Mouse (Mus musculus): ENCODE measurements at regions not wholly inside any gene's neighbourhood (a gene's known extent, or its start where the extent isn't known, plus 50 kb on each side); places are given as distances from the start of the nearest gene placed in this dataset.
A peak's percentile ranks its signal among the peaks of the same experiment; 100 is the strongest.

- H3K9me3 ChIP-seq: no peaks in the 10 kb centered on the region
- peaks cover 8% of the 10 kb centered on the region; the same call in 1 of the 2 replicates for H3K27me3 ChIP-seq (ENCODE audit: poor library complexity, severe bottlenecking)
- no peak overlapping the region for H3K27ac ChIP-seq
- H3K36me3 ChIP-seq (replicated peaks): no peaks in the 10 kb centered on the region
- 87% methylated on average over 3 of the region's 3 CpGs for WGBS
- DNase-seq (ENCODE audit: extremely low spot score, low spot score): no peak
- H3K4me1 ChIP-seq: peaks cover 26% of the 10 kb centered on the region
- no peak overlapping the region for H3K4me3 ChIP-seq
These were observed 179.2 kb upstream of the Gm5148 start for GRCm38 (mm10) chr3:37903482-37903881.

DNA sequence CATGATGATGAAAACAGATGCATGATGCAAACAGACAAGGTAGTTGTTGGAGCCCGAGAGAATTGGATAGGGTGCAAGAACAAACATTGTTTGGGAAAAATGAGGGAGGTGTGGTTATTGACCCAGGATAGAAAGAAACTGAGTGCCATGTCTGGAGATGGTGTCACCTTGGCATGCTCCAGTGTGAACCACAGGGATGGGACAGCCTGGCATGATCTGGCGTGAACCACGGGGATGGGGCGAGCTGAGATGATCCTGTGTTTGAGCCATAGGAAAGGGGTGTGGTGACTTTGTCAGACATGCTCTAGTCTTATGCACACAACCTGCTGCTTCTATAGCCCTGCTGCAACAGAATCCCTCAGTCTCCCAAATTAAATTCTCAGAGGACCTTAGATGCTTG is 178.7 kb upstream of the Gm5148 start:
- Histone ChIP-seq H3K4me3 (no peak overlapping the region), H3K27me3 (ENCODE audit: poor library complexity, severe bottlenecking) (peaks cover 8% of the 10 kb centered on the region; the same call in 1 of the 2 replicates), H3K27ac (no peak overlapping the region), H3K36me3 (replicated peaks) (no peaks in the 10 kb centered on the region), H3K4me1 (peaks cover 28% of the 10 kb centered on the region), H3K9me3 (no peaks in the 10 kb centered on the region)
- WGBS: 93% methylated on average over 4 of the region's 4 CpGs
- DNase-seq (ENCODE audit: extremely low spot score, low spot score): no peak

- peak overlapping the region; percentile 34 for H3K4me3 ChIP-seq
These were observed 173.1 kb upstream of the Gm5148 start for GRCm38 (mm10) chr3:37897392-37897791.

GRCm38 (mm10) chr3:37896821-37897311 is 172.6 kb upstream of the Gm5148 start:
- H3K4me3 ChIP-seq: peak overlapping the region; percentile 34
- peaks cover 16% of the 10 kb centered on the region; the same call in 1 of the 2 replicates for H3K9me3 ChIP-seq
- no peaks in the 10 kb centered on the region for H3K36me3 ChIP-seq (replicated peaks)
- under 1% methylated on average over 17 of the region's 17 CpGs for WGBS
- peaks cover 47% of the 10 kb centered on the region for H3K4me1 ChIP-seq
- peak; percentile 84 for DNase-seq (ENCODE audit: extremely low spot score, low spot score)
- H3K27ac ChIP-seq: peak overlapping the region; percentile 79
- peaks cover 15% of the 10 kb centered on the region; the same call in 1 of the 2 replicates for H3K27me3 ChIP-seq (ENCODE audit: poor library complexity, severe bottlenecking)

More at GRCm38 (mm10) chr3:37897392-37897791, 173.1 kb upstream of the Gm5148 start:
- WGBS: 23% methylated on average over 3 of the region's 3 CpGs
- Histone ChIP-seq H3K36me3 (replicated peaks) (no peaks in the 10 kb centered on the region), H3K9me3 (peaks cover 15% of the 10 kb centered on the region; the same call in 1 of the 2 replicates), H3K27ac (peak overlapping the region; percentile 79), H3K27me3 (ENCODE audit: poor library complexity, severe bottlenecking) (peaks cover 15% of the 10 kb centered on the region; the same call in 1 of the 2 replicates), H3K4me1 (peaks cover 47% of the 10 kb centered on the region)
- no peak for DNase-seq (ENCODE audit: extremely low spot score, low spot score)

DNA sequence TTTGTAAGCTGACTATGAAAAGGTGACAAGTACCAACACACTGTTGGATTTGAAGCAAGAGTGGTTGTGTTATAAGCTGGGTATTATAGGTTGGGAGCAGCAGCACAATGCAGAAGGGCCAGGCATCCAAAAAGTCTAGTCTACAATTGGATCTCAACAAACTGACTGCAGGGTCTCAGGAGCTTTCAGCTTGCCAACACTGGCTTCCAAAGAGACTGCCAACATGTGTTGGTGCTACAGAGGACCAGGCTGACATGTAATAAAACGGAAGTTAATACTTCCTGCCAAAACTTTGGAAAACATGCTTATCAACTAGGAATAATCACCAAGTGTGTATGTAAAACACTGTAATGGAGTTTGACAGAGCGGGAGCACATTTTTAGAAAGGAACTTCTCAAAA is 170.3 kb upstream of the Gm5148 start:
- no peak overlapping the region for H3K4me3 ChIP-seq
- 93% methylated on average over 2 of the region's 2 CpGs for WGBS
- H3K36me3 ChIP-seq (replicated peaks): no peaks in the 10 kb centered on the region
- peak overlapping the region; percentile 48 for H3K27ac ChIP-seq
- H3K4me1 ChIP-seq: peaks cover 47% of the 10 kb centered on the region
- peaks cover 16% of the 10 kb centered on the region; the same call in 1 of the 2 replicates for H3K9me3 ChIP-seq
- peaks cover 15% of the 10 kb centered on the region; the same call in 1 of the 2 replicates for H3K27me3 ChIP-seq (ENCODE audit: poor library complexity, severe bottlenecking)
- no peak for DNase-seq (ENCODE audit: extremely low spot score, low spot score)

GRCm38 (mm10) chr3:37890202-37890601 is 165.9 kb upstream of the Gm5148 start:
- no peak for DNase-seq (ENCODE audit: extremely low spot score, low spot score)
- peaks cover 16% of the 10 kb centered on the region for H3K4me1 ChIP-seq
- H3K36me3 ChIP-seq (replicated peaks): no peaks in the 10 kb centered on the region
- H3K27ac ChIP-seq: no peak overlapping the region
- WGBS: 79% methylated on average over 1 of the region's 1 CpGs
- peaks cover 16% of the 10 kb centered on the region; the same call in 1 of the 2 replicates for H3K9me3 ChIP-seq
- peaks cover 7% of the 10 kb centered on the region; the same call in 1 of the 2 replicates for H3K27me3 ChIP-seq (ENCODE audit: poor library complexity, severe bottlenecking)
- H3K4me3 ChIP-seq: no peak overlapping the region

DNA sequence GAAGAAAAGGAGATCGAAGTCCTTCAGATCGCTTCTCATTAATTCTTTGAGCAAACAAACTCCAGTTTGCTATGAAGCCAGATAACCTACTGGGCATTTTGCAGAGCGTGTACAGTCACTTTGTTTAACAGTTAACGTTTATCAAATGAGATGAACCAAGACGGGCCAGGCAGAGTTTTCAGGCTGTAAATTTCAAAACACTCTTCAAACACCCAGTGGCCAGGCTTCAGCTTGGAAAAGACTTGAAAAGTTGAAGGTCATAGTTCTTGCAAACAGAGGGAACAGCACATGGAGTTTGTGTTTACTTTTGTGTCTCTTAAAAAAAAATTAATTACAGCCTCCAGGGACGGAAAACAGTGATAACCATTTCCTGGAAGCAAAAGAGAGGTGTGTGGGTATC is 164.2 kb upstream of the Gm5148 start:
- no peak overlapping the region for H3K4me3 ChIP-seq
- DNase-seq (ENCODE audit: extremely low spot score, low spot score): no peak
- 78% methylated on average over 6 of the region's 6 CpGs for WGBS

GRCm38 (mm10) chr3:37887711-37888110 is 163.4 kb upstream of the Gm5148 start:
- Histone ChIP-seq H3K4me1 (peaks cover 12% of the 10 kb centered on the region), H3K9me3 (peaks cover 4% of the 10 kb centered on the region; the same call in 1 of the 2 replicates), H3K36me3 (replicated peaks) (no peaks in the 10 kb centered on the region), H3K27ac (no peak overlapping the region), H3K27me3 (ENCODE audit: poor library complexity, severe bottlenecking) (no peaks in the 10 kb centered on the region), H3K4me3 (no peak overlapping the region)
- WGBS: 87% methylated on average over 3 of the region's 3 CpGs
- no peak for DNase-seq (ENCODE audit: extremely low spot score, low spot score)

More for the DNA sequence above, 164.2 kb upstream of the Gm5148 start:
- Histone ChIP-seq H3K27me3 (ENCODE audit: poor library complexity, severe bottlenecking) (no peaks in the 10 kb centered on the region), H3K27ac (no peak overlapping the region), H3K9me3 (peaks cover 6% of the 10 kb centered on the region; the same call in 1 of the 2 replicates), H3K4me1 (peaks cover 8% of the 10 kb centered on the region; the same call in 1 of the 2 replicates), H3K36me3 (replicated peaks) (no peaks in the 10 kb centered on the region)

DNA sequence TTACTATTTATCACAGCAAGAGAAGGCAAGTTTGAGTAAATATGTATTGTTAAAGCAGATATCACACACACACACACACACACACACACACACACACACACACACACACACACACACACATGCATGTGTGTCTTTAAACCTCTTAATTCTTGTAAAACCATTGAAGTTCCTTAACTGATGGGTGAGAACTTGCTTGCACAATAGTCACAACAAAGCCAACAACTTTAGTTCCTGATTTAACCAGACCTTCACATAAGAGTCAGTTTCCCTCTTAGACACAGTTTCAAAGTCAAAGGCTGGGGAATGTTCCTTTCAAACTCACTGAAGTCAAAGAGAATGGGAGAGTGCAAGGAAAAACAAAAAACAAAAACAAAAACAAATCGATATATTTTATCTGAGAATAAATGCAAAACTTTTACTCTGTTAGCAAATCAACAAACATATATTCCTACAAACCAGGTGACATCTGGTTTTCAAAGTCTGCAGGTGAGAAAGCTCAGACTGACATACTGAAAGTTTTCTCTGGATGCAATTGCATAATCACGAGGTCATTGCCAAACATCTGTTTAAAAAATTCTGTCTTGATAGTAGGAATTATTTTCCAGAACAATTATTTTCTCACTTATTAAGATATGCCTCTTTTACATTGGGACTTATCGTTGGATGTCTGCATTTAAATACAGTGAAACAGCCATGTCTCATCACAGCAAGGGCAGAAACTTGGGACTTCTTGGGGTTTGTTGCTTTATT is 162.6 kb upstream of the Gm5148 start:
- H3K4me1 ChIP-seq: peaks cover 20% of the 10 kb centered on the region
- no peak for DNase-seq (ENCODE audit: extremely low spot score, low spot score)
- no peaks in the 10 kb centered on the region for H3K9me3 ChIP-seq
- H3K27ac ChIP-seq: no peak overlapping the region
- no peaks in the 10 kb centered on the region for H3K36me3 ChIP-seq (replicated peaks)
- WGBS: 90% methylated on average over 3 of the region's 3 CpGs
- no peak overlapping the region for H3K4me3 ChIP-seq
- H3K27me3 ChIP-seq (ENCODE audit: poor library complexity, severe bottlenecking): no peaks in the 10 kb centered on the region

GRCm38 (mm10) chr3:37885776-37886175 is 161.5 kb upstream of the Gm5148 start:
- peaks cover 20% of the 10 kb centered on the region for H3K4me1 ChIP-seq
- H3K9me3 ChIP-seq: no peaks in the 10 kb centered on the region
- no peak overlapping the region for H3K27ac ChIP-seq
- no peak overlapping the region for H3K4me3 ChIP-seq
- no peak for DNase-seq (ENCODE audit: extremely low spot score, low spot score)
- H3K36me3 ChIP-seq (replicated peaks): no peaks in the 10 kb centered on the region
- WGBS: 94% methylated on average over 6 of the region's 6 CpGs
- H3K27me3 ChIP-seq (ENCODE audit: poor library complexity, severe bottlenecking): no peaks in the 10 kb centered on the region

DNA sequence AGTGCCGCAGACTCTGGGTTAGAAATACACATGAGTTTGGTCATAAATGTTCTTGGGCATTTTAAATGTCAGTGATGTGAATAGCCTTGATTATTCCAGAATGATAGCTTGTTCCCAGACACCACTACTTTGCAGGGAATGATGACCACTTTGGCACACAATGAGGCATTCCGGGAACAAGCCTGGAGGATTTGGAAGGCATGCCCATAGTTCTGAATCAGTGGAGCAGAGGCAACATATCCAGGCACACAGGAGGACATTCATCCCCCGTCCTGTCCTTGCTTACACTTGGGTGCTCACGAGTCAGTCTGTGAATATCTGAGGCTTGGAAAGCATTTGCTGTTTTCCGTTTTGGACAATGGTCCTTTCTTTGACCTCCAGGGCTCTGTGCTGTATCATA is 158.1 kb upstream of the Gm5148 start:
- DNase-seq (ENCODE audit: extremely low spot score, low spot score): no peak
- Histone ChIP-seq H3K4me1 (peaks cover 17% of the 10 kb centered on the region), H3K27ac (0 out of 2 replicates have a peak overlapping the region, but pooled peaks have one; percentile 20), H3K9me3 (no peaks in the 10 kb centered on the region), H3K27me3 (ENCODE audit: poor library complexity, severe bottlenecking) (no peaks in the 10 kb centered on the region), H3K4me3 (no peak overlapping the region), H3K36me3 (replicated peaks) (no peaks in the 10 kb centered on the region)
- 37% methylated on average over 5 of the region's 5 CpGs for WGBS

GRCm38 (mm10) chr3:37881016-37881415 is 156.7 kb upstream of the Gm5148 start:
- no peak for DNase-seq (ENCODE audit: extremely low spot score, low spot score)
- 74% methylated on average over 2 of the region's 2 CpGs for WGBS
- no peak overlapping the region for H3K27ac ChIP-seq
- H3K36me3 ChIP-seq (replicated peaks): no peaks in the 10 kb centered on the region
- no peak overlapping the region for H3K4me3 ChIP-seq
- no peaks in the 10 kb centered on the region for H3K9me3 ChIP-seq
- H3K4me1 ChIP-seq: peaks cover 21% of the 10 kb centered on the region
- H3K27me3 ChIP-seq (ENCODE audit: poor library complexity, severe bottlenecking): no peaks in the 10 kb centered on the region

- Histone ChIP-seq H3K9me3 (no peaks in the 10 kb centered on the region), H3K27me3 (ENCODE audit: poor library complexity, severe bottlenecking) (no peaks in the 10 kb centered on the region), H3K4me3 (no peak overlapping the region), H3K27ac (no peak overlapping the region), H3K4me1 (peaks cover 34% of the 10 kb centered on the region), H3K36me3 (replicated peaks) (no peaks in the 10 kb centered on the region)
- no peak for DNase-seq (ENCODE audit: extremely low spot score, low spot score)
- 57% methylated on average over 6 of the region's 6 CpGs for WGBS
These were observed 154.8 kb upstream of the Gm5148 start for GRCm38 (mm10) chr3:37879056-37879455.
